Mouse (Mus musculus): ENCODE measurements around the gene Eif4g2. TPM values are rescaled to one million over a fixed set of nuclear protein-coding genes. Genes with fewer than 3 reads are reported as not detected.

Gene Eif4g2
- polyA plus RNA-seq (2014; fragmentation: Nextera tagmentation; extraction: Ambion mirVana): 833 and 948 TPM in 2 replicates

- H3K9me3 ChIP-seq (ENCODE audit: control insufficient read depth, low read length): no peaks in the 10 kb centered on the region
- under 1% methylated on average over 67 of the region's 70 CpGs for WGBS
- DNase-seq (ENCODE audit: low spot score): peak; percentile 98
- H3K4me3 ChIP-seq (ENCODE audit: low read depth, low read length): peak within 1 kb of the TSS; percentile 94
- H3K27ac ChIP-seq (ENCODE audit: low read depth): peak within 1 kb of the TSS; percentile 99
- no peaks in the 10 kb centered on the region for H3K27me3 ChIP-seq (replicated peaks; ENCODE audit: control insufficient read depth, insufficient read depth, low read length)
- peak within 1 kb of the TSS; percentile 99 for H3K9ac ChIP-seq (ENCODE audit: low read length)
- H3K4me2 ChIP-seq (ENCODE audit: low read length): peak within 1 kb of the TSS; percentile 87
- peaks cover 37% of the 10 kb centered on the region for H3K36me3 ChIP-seq (ENCODE audit: control insufficient read depth, insufficient read depth, low read length)
- peaks cover 20% of the 10 kb centered on the region for H3K4me1 ChIP-seq (replicated peaks; ENCODE audit: control insufficient read depth, insufficient read depth, low read length)
- ATAC-seq (replicated peaks; ENCODE audit: low FRiP score, low TSS enrichment, low read depth): peak; percentile 99
Measured at GRCm38 (mm10) chr7:111082822-111083732, at the start of gene Eif4g2. Gene Eif4g2, minus strand, starts transcription at chr7:111083030.

- no peaks in the 10 kb centered on the region for H3K27me3 ChIP-seq (replicated peaks; ENCODE audit: control insufficient read depth, insufficient read depth, low read length)
- 61% methylated on average over 2 of the region's 2 CpGs for WGBS
Measured at GRCm38 (mm10) chr7:111132596-111132995, 49.8 kb upstream of the Eif4g2 start.

GRCm38 (mm10) chr7:111126636-111127395, 44.0 kb upstream of the Eif4g2 start:
- Histone ChIP-seq H3K9ac (ENCODE audit: low read length) (no peak overlapping the region), H3K4me3 (ENCODE audit: low read depth, low read length) (no peak overlapping the region), H3K27ac (ENCODE audit: low read depth) (no peak overlapping the region), H3K36me3 (ENCODE audit: control insufficient read depth, insufficient read depth, low read length) (no peaks in the 10 kb centered on the region), H3K27me3 (replicated peaks; ENCODE audit: control insufficient read depth, insufficient read depth, low read length) (no peaks in the 10 kb centered on the region), H3K9me3 (ENCODE audit: control insufficient read depth, low read length) (no peaks in the 10 kb centered on the region), H3K4me2 (ENCODE audit: low read length) (no peak overlapping the region), H3K4me1 (replicated peaks; ENCODE audit: control insufficient read depth, insufficient read depth, low read length) (peaks cover 4% of the 10 kb centered on the region; the same call in 1 of the 2 replicates)
- ATAC-seq (replicated peaks; ENCODE audit: low FRiP score, low TSS enrichment, low read depth) (no peak), DNase-seq (ENCODE audit: low spot score) (no peak)
- WGBS: 75% methylated on average over 3 of the region's 3 CpGs

More at GRCm38 (mm10) chr7:111132596-111132995, 49.8 kb upstream of the Eif4g2 start:
- Histone ChIP-seq H3K9ac (ENCODE audit: low read length) (no peak overlapping the region), H3K4me2 (ENCODE audit: low read length) (no peak overlapping the region), H3K36me3 (ENCODE audit: control insufficient read depth, insufficient read depth, low read length) (no peaks in the 10 kb centered on the region), H3K27ac (ENCODE audit: low read depth) (no peak overlapping the region), H3K4me1 (replicated peaks; ENCODE audit: control insufficient read depth, insufficient read depth, low read length) (no peaks in the 10 kb centered on the region; the same call in 1 of the 2 replicates), H3K9me3 (ENCODE audit: control insufficient read depth, low read length) (no peaks in the 10 kb centered on the region), H3K4me3 (ENCODE audit: low read depth, low read length) (no peak overlapping the region)
- no peak for ATAC-seq (replicated peaks; ENCODE audit: low FRiP score, low TSS enrichment, low read depth)
- no peak for DNase-seq (ENCODE audit: low spot score)

- DNase-seq (ENCODE audit: low spot score) (no peak), ATAC-seq (replicated peaks; ENCODE audit: low FRiP score, low TSS enrichment, low read depth) (no peak)
- H3K27me3 ChIP-seq (replicated peaks; ENCODE audit: control insufficient read depth, insufficient read depth, low read length): no peaks in the 10 kb centered on the region
- H3K9ac ChIP-seq (ENCODE audit: low read length): no peak overlapping the region
- no peak overlapping the region for H3K27ac ChIP-seq (ENCODE audit: low read depth)
- no peaks in the 10 kb centered on the region for H3K9me3 ChIP-seq (ENCODE audit: control insufficient read depth, low read length)
- peaks cover 9% of the 10 kb centered on the region; the same call in 1 of the 2 replicates for H3K4me1 ChIP-seq (replicated peaks; ENCODE audit: control insufficient read depth, insufficient read depth, low read length)
- peaks cover 8% of the 10 kb centered on the region; the same call in 1 of the 2 replicates for H3K36me3 ChIP-seq (ENCODE audit: control insufficient read depth, insufficient read depth, low read length)
- no peak overlapping the region for H3K4me3 ChIP-seq (ENCODE audit: low read depth, low read length)
- H3K4me2 ChIP-seq (ENCODE audit: low read length): no peak overlapping the region
- WGBS: 96% methylated on average over 2 of the region's 2 CpGs
Measured at GRCm38 (mm10) chr7:111123761-111124546, 41.1 kb upstream of the Eif4g2 start.

- WGBS: 1% methylated on average over 44 of the region's 44 CpGs
- peak overlapping the region; percentile 67 for H3K4me2 ChIP-seq (ENCODE audit: low read length)
- peak; percentile 98 for DNase-seq (ENCODE audit: low spot score)
- H3K36me3 ChIP-seq (ENCODE audit: control insufficient read depth, insufficient read depth, low read length): peaks cover 11% of the 10 kb centered on the region
- peak; percentile 100 for ATAC-seq (replicated peaks; ENCODE audit: low FRiP score, low TSS enrichment, low read depth)
- no peaks in the 10 kb centered on the region for H3K9me3 ChIP-seq (ENCODE audit: control insufficient read depth, low read length)
- peak overlapping the region; percentile 98 for H3K27ac ChIP-seq (ENCODE audit: low read depth)
- H3K27me3 ChIP-seq (replicated peaks; ENCODE audit: control insufficient read depth, insufficient read depth, low read length): no peaks in the 10 kb centered on the region
- peaks cover 9% of the 10 kb centered on the region; the same call in 1 of the 2 replicates for H3K4me1 ChIP-seq (replicated peaks; ENCODE audit: control insufficient read depth, insufficient read depth, low read length)
- H3K4me3 ChIP-seq (ENCODE audit: low read depth, low read length): peak overlapping the region; percentile 65
- peak overlapping the region; percentile 94 for H3K9ac ChIP-seq (ENCODE audit: low read length)
Measured at GRCm38 (mm10) chr7:111122531-111123130, 39.8 kb upstream of the Eif4g2 start.

GRCm38 (mm10) chr7:111122084-111122530, 39.3 kb upstream of the Eif4g2 start:
- ATAC-seq (replicated peaks; ENCODE audit: low FRiP score, low TSS enrichment, low read depth): peak; percentile 91
- under 1% methylated on average over 34 of the region's 34 CpGs for WGBS

GRCm38 (mm10) chr7:111121522-111121921, 38.7 kb upstream of the Eif4g2 start:
- H3K27ac ChIP-seq (ENCODE audit: low read depth): peak overlapping the region; percentile 98
- ATAC-seq (replicated peaks; ENCODE audit: low FRiP score, low TSS enrichment, low read depth): no peak
- no peaks in the 10 kb centered on the region for H3K9me3 ChIP-seq (ENCODE audit: control insufficient read depth, low read length)
- peaks cover 9% of the 10 kb centered on the region; the same call in 1 of the 2 replicates for H3K4me1 ChIP-seq (replicated peaks; ENCODE audit: control insufficient read depth, insufficient read depth, low read length)
- peak; percentile 56 for DNase-seq (ENCODE audit: low spot score)
- peak overlapping the region; percentile 67 for H3K4me2 ChIP-seq (ENCODE audit: low read length)
- peaks cover 11% of the 10 kb centered on the region for H3K36me3 ChIP-seq (ENCODE audit: control insufficient read depth, insufficient read depth, low read length)
- WGBS: 45% methylated on average over 9 of the region's 9 CpGs
- peak overlapping the region; percentile 94 for H3K9ac ChIP-seq (ENCODE audit: low read length)
- peak overlapping the region; percentile 65 for H3K4me3 ChIP-seq (ENCODE audit: low read depth, low read length)
- H3K27me3 ChIP-seq (replicated peaks; ENCODE audit: control insufficient read depth, insufficient read depth, low read length): no peaks in the 10 kb centered on the region

More at GRCm38 (mm10) chr7:111122084-111122530, 39.3 kb upstream of the Eif4g2 start:
- H3K36me3 ChIP-seq (ENCODE audit: control insufficient read depth, insufficient read depth, low read length): peaks cover 11% of the 10 kb centered on the region
- peak overlapping the region; percentile 67 for H3K4me2 ChIP-seq (ENCODE audit: low read length)
- H3K27me3 ChIP-seq (replicated peaks; ENCODE audit: control insufficient read depth, insufficient read depth, low read length): no peaks in the 10 kb centered on the region
- no peak for DNase-seq (ENCODE audit: low spot score)
- no peaks in the 10 kb centered on the region for H3K9me3 ChIP-seq (ENCODE audit: control insufficient read depth, low read length)
- peaks cover 9% of the 10 kb centered on the region; the same call in 1 of the 2 replicates for H3K4me1 ChIP-seq (replicated peaks; ENCODE audit: control insufficient read depth, insufficient read depth, low read length)
- peak overlapping the region; percentile 65 for H3K4me3 ChIP-seq (ENCODE audit: low read depth, low read length)
- peak overlapping the region; percentile 98 for H3K27ac ChIP-seq (ENCODE audit: low read depth)
- H3K9ac ChIP-seq (ENCODE audit: low read length): peak overlapping the region; percentile 94

Measured in intestine, embryonic 14.5 days (tissue).